Mouse (Mus musculus): ENCODE data around the gene Gpr156.

- TF ChIP-seq CTCF (IDR thresholded peaks at IDR 0.05; ENCODE audit: low read depth, low read length) (no peak), POLR2AphosphoS5 (IDR thresholded peaks at IDR 0.05; ENCODE audit: insufficient replicate concordance, low read depth, low read length) (no peak), TAL1 (conservative IDR thresholded peaks at IDR 0.05; ENCODE audit: low read depth, low read length) (no peak), GATA1 (IDR thresholded peaks at IDR 0.05; ENCODE audit: borderline replicate concordance, low read length) (no peak)
Observed at GRCm38 (mm10) chr16:37927117-37927516, 10.8 kb downstream of the Gpr156 start.
